Mouse (Mus musculus) G1E (cell line): ENCODE measurements around the gene Sidt1. TPM values are rescaled to one million over a fixed set of nuclear protein-coding genes. Genes with fewer than 3 reads are reported as not detected.

Experiments used
- ATAC-seq: 2 replicates; pipeline ENCODE4 v1.8.0; 2016; ENCODE audit warnings: mild to moderate bottlenecking; ENCODE audit not compliant: insufficient number of reproducible peaks, poor library complexity, low FRiP score, severe bottlenecking; ENCODE audit errors: extremely low read depth
- DNase-seq: peaks from one replicate; pipeline ENCODE4 v3.0.0; 2012; ENCODE audit warnings: low spot score
- H3K27me3 ChIP-seq: 2 replicates; pipeline ENCODE4 v1.6.1; 2012; ENCODE audit warnings: mild to moderate bottlenecking, low read length, inconsistent platforms; ENCODE audit not compliant: insufficient read depth
- H3K36me3 ChIP-seq: replicated peaks from 2 replicates; pipeline ENCODE3; 2012; ENCODE audit warnings: mild to moderate bottlenecking, inconsistent platforms
- H3K4me1 ChIP-seq: 2 replicates; pipeline ENCODE4 v1.6.1; 2012; ENCODE audit warnings: low read depth, low read length, inconsistent platforms, mixed read lengths; ENCODE audit not compliant: insufficient read depth
- H3K4me3 ChIP-seq: 2 replicates; pipeline ENCODE4 v1.5.1; 2012; ENCODE audit warnings: low read depth, mild to moderate bottlenecking, inconsistent platforms, low read length, moderate library complexity, mixed read lengths
- H3K9me3 ChIP-seq: replicated peaks from 2 replicates; pipeline ENCODE4 v1.6.1; 2012; ENCODE audit warnings: inconsistent platforms
- CTCF ChIP-seq: IDR thresholded peaks from 2 replicates; pipeline ENCODE4 v1.5.1; 2012; ENCODE audit warnings: low read depth, low read length, inconsistent platforms, mixed read lengths
- GATA1 ChIP-seq: IDR thresholded peaks from 2 replicates; pipeline ENCODE4 v1.6.1; 2012; ENCODE audit warnings: borderline replicate concordance, low read length, inconsistent platforms, mixed read lengths
- GATA2 ChIP-seq: IDR thresholded peaks from 2 replicates; pipeline ENCODE4 v1.6.1; 2012; ENCODE audit warnings: low read depth, low read length, inconsistent platforms, borderline replicate concordance
- POLR2AphosphoS5 ChIP-seq: IDR thresholded peaks from 2 replicates; pipeline ENCODE4 v1.6.1; 2012; ENCODE audit warnings: low read depth, low read length, inconsistent platforms; ENCODE audit not compliant: insufficient replicate concordance
- TAL1 ChIP-seq: conservative IDR thresholded peaks from 2 replicates; pipeline ENCODE4 v1.6.1; 2012; ENCODE audit warnings: low read depth, low read length, inconsistent platforms, mixed read lengths
- polyA plus RNA-seq: library from polyadenylated mRNA; stranded (reverse); fragments of >175 nt; gene quantifications from 2 replicates; pipeline ENCODE4 v1.2.3, GENCODE M21; 2012
- total RNA-seq, 2 experiments: library from RNA; stranded (forward) in 1 of 2; stranded (reverse) in 1 of 2; fragments of 200-1000 nt in 1 of 2; fragments of >200 nt in 1 of 2; fragmentation: Nextera tagmentation in 1 of 2; gene quantifications; 2 replicates each; pipeline ENCODE4 v1.2.3; 2014 to 2017

Gene Sidt1
- total and polyA plus RNA-seq, 3 experiments = 1.1 TPM; not detected in 2

GRCm38 (mm10) chr16:44357571-44358268 is 24.7 kb upstream of the Sidt1 start:
- TF ChIP-seq GATA2 = no peak
- TF ChIP-seq GATA1 = no peak
- TF ChIP-seq CTCF = no peak
- TF ChIP-seq POLR2AphosphoS5 = no peak
- TF ChIP-seq TAL1 = no peak
- Histone ChIP-seq H3K4me1 (peaks cover 9% of the 10 kb centered on the region; the same call in 1 of the 2 replicates), H3K27me3 (no peaks in the 10 kb centered on the region), H3K4me3 (no peak overlapping the region), H3K36me3 (peaks cover 42% of the 10 kb centered on the region), H3K9me3 (no peaks in the 10 kb centered on the region)
- peak; percentile 100 for ATAC-seq
- peak; percentile 40 for DNase-seq

GRCm38 (mm10) chr16:44356291-44356690 is 23.3 kb upstream of the Sidt1 start:
- DNase-seq = no peak

GRCm38 (mm10) chr16:44349801-44350397 is 16.9 kb upstream of the Sidt1 start:
- no peak for TF ChIP-seq CTCF
- TF ChIP-seq POLR2AphosphoS5 = no peak
- no peak for TF ChIP-seq TAL1
- no peak for TF ChIP-seq GATA2
- TF ChIP-seq GATA1 = no peak
- no peak overlapping the region for H3K4me3 ChIP-seq
- H3K9me3 ChIP-seq = no peaks in the 10 kb centered on the region
- H3K36me3 ChIP-seq = peaks cover 14% of the 10 kb centered on the region
- DNase-seq = no peak
- H3K4me1 ChIP-seq = peaks cover 30% of the 10 kb centered on the region
- H3K27me3 ChIP-seq = no peaks in the 10 kb centered on the region
- ATAC-seq = no peak

More at GRCm38 (mm10) chr16:44356291-44356690, 23.3 kb upstream of the Sidt1 start:
- no peaks in the 10 kb centered on the region for H3K27me3 ChIP-seq
- no peak overlapping the region for H3K4me3 ChIP-seq
- no peak for ATAC-seq
- peaks cover 39% of the 10 kb centered on the region for H3K36me3 ChIP-seq
- no peaks in the 10 kb centered on the region for H3K9me3 ChIP-seq
- H3K4me1 ChIP-seq = peaks cover 13% of the 10 kb centered on the region; the same call in 1 of the 2 replicates
- no peak for TF ChIP-seq CTCF
- no peak for TF ChIP-seq TAL1
- TF ChIP-seq GATA1 = no peak
- no peak for TF ChIP-seq GATA2
- no peak for TF ChIP-seq POLR2AphosphoS5

GRCm38 (mm10) chr16:44347071-44347901 is 14.3 kb upstream of the Sidt1 start, which contains the start of gene Spice1:
Gene Spice1 (plus strand): TSS chr16:44347121.
- TF ChIP-seq POLR2AphosphoS5 (no peak), CTCF (no peak), TAL1 (no peak), GATA1 (no peak), GATA2 (no peak)
- DNase-seq (peak; percentile 86), ATAC-seq (peak; percentile 93)
- peak within 1 kb of the TSS; percentile 82 for H3K4me3 ChIP-seq
- H3K4me1 ChIP-seq = peaks cover 37% of the 10 kb centered on the region
- peaks cover 10% of the 10 kb centered on the region for H3K36me3 ChIP-seq
- no peaks in the 10 kb centered on the region for H3K9me3 ChIP-seq
- H3K27me3 ChIP-seq = no peaks in the 10 kb centered on the region

GRCm38 (mm10) chr16:44337541-44337940 is 4.5 kb upstream of the Sidt1 start:
- no peak for ATAC-seq

More at GRCm38 (mm10) chr16:44337541-44337940, 4.5 kb upstream of the Sidt1 start:
- Histone ChIP-seq H3K36me3 (no peaks in the 10 kb centered on the region), H3K9me3 (no peaks in the 10 kb centered on the region), H3K27me3 (peaks cover 4% of the 10 kb centered on the region; the same call in 1 of the 2 replicates), H3K4me3 (no peak overlapping the region), H3K4me1 (peaks cover 3% of the 10 kb centered on the region; the same call in 1 of the 2 replicates)
- no peak for DNase-seq
- no peak for TF ChIP-seq GATA1
- no peak for TF ChIP-seq POLR2AphosphoS5
- no peak for TF ChIP-seq CTCF
- no peak for TF ChIP-seq TAL1
- no peak for TF ChIP-seq GATA2
